Mouse (Mus musculus) intestine, postnatal 0 days (tissue): ENCODE results near the gene Gm29049. TPM values are rescaled to one million over a fixed set of nuclear protein-coding genes. Genes with fewer than 3 reads are reported as not detected.
"Not testable (repeated sequence)": the region's sequence is repeated elsewhere in the genome, so short reads cannot be mapped to it uniquely, and the experiment has no call there.

Experiments used
- ATAC-seq: fragments of 200-750 bp; cut with Nextera tagmentation; 2 replicates; pipeline ENCODE4 v1.8.0; 2017; ENCODE audit warnings: mild to moderate bottlenecking, moderate TSS enrichment, moderate library complexity
- H3K27ac ChIP-seq: fragments of 300-500 bp; sonication (generic); 2 replicates; pipeline ENCODE4 v1.5.1; 2014; ENCODE audit warnings: mild to moderate bottlenecking, low read depth, low read length, moderate library complexity
- H3K27me3 ChIP-seq: fragments of 300-500 bp; sonication (generic); replicated peaks from 2 replicates; pipeline ENCODE4 v1.6.1; 2014; ENCODE audit warnings: low read length, mixed read lengths; ENCODE audit not compliant: control insufficient read depth, insufficient read depth
- H3K36me3 ChIP-seq: fragments of 300-500 bp; sonication (generic); 2 replicates; pipeline ENCODE4 v1.6.1; 2014; ENCODE audit warnings: mild to moderate bottlenecking, moderate library complexity; ENCODE audit not compliant: control insufficient read depth, insufficient read depth
- H3K4me1 ChIP-seq: fragments of 300-500 bp; sonication (generic); replicated peaks from 2 replicates; pipeline ENCODE4 v1.6.1; 2014; ENCODE audit warnings: antibody characterized with exemption, low read length, mixed read lengths; ENCODE audit not compliant: control insufficient read depth, insufficient read depth
- H3K4me2 ChIP-seq: fragments of 300-500 bp; sonication (generic); replicated peaks from 2 replicates; pipeline ENCODE4 v1.6.1; 2014; ENCODE audit warnings: low read depth, mild to moderate bottlenecking, moderate library complexity
- H3K4me3 ChIP-seq: fragments of 300-500 bp; sonication (generic); 2 replicates; pipeline ENCODE4 v1.5.1; 2014; ENCODE audit warnings: low read depth, low read length
- H3K9ac ChIP-seq: fragments of 300-500 bp; sonication (generic); 2 replicates; pipeline ENCODE4 v1.6.1; 2014; ENCODE audit warnings: mild to moderate bottlenecking, low read depth, low read length
- H3K9me3 ChIP-seq: fragments of 300-500 bp; sonication (generic); 2 replicates; pipeline ENCODE4 v1.6.1; 2016; ENCODE audit warnings: mixed run types; ENCODE audit not compliant: control insufficient read depth
- WGBS: fragments of 180-500 bp; shearing (Covaris S2); extraction: QIAGEN DNeasy Blood & Tissue Kit; methylation state at CpG from one replicate; pipeline ENCODE4 v1.1.7; 2014; 5-methylcytosine and 5-hydroxymethylcytosine counted together
- polyA plus RNA-seq: library from polyadenylated mRNA; unstranded; fragments of >200 nt; fragmentation: Nextera tagmentation; extraction: Ambion mirVana; gene quantifications from 2 replicates; pipeline ENCODE4 v1.2.1, GENCODE M21; 2015

Gene Gm29049
- not detected in 2 replicates for polyA plus RNA-seq

DNA sequence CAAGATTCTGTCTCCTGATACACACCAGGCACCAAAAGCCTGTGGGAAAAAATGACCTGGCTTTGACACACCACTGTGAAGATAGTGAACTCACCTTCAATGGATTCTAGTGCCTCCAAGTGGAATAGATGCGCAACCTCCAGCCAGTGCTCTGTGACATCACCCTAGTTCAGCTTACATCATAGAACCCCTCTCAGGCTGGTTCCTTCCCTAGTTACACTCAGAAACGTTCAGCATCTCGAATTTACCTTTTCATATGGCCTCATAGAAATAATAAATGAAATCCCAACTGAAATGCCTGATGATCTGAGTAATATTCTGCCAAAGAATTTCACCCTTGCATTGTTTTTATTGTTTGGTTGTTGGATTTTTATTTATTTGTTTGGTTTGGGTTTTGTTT lies at the start of gene Gm29049:
Gm29049 (minus strand) TSS at position 101 of the 400 bp plus-strand sequence.
- H3K4me1 ChIP-seq, ATAC-seq, H3K4me3 ChIP-seq, H3K27ac ChIP-seq, H3K9me3 ChIP-seq, H3K36me3 ChIP-seq, H3K4me2 ChIP-seq, H3K27me3 ChIP-seq, H3K9ac ChIP-seq: not testable (repeated sequence)
- 16% methylated on average over 2 of the region's 3 CpGs for WGBS

Other genes with a start within 250 kb of the Gm29049 start
- not detected in 2 replicates for gene Gm20825, start 74.3 kb upstream of the Gm29049 start, polyA plus RNA-seq